Mouse (Mus musculus): ENCODE results near the gene P2rx1. TPM values are rescaled to one million over a fixed set of nuclear protein-coding genes. Genes with fewer than 3 reads are reported as not detected.

The P2rx1 gene
- polyA plus RNA-seq, 1 experiment, result 0.52 TPM

GRCm38 (mm10) chr11:73049335-73049734 lies 50.4 kb downstream of the P2rx1 start:
- Histone ChIP-seq H3K4me3 (ENCODE audit: insufficient read depth, low read length) (peak overlapping the region; percentile 77; the same call in 1 of the 2 replicates), H3K27ac (ENCODE audit: insufficient read depth, low read length) (no peak overlapping the region), H3K4me1 (ENCODE audit: control insufficient read depth, insufficient read depth, low read length) (no peaks in the 10 kb centered on the region)
- TF ChIP-seq POLR2A (IDR thresholded peaks at IDR 0.05; ENCODE audit: extremely low read depth, insufficient read depth, low read length) (no peak), CTCF (IDR thresholded peaks at IDR 0.05; ENCODE audit: extremely low read depth, insufficient read depth, low read length) (peak; percentile 84)

DNA sequence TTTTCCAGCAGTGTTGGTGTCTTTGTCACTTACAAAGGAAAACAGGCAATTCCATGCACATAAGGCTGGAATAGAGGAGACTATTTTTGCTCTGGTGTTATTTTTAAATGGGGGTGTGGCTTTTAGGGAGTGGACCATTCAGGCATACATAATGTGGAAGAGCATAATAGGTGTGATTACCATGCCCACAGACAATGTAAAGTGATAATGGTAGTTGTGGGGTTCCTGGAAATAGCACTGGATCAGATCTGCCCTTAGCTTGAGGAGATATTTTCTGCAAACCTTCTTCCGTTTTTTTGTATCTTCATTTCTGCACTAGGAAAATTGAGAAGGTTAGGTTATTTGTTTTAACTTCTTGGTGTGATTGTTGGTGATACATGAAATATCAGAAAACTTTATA lies 53.9 kb downstream of the P2rx1 start:
- Histone ChIP-seq H3K27ac (ENCODE audit: insufficient read depth, low read length) (no peak overlapping the region), H3K4me3 (ENCODE audit: insufficient read depth, low read length) (no peak overlapping the region), H3K4me1 (ENCODE audit: control insufficient read depth, insufficient read depth, low read length) (no peaks in the 10 kb centered on the region)
- TF ChIP-seq POLR2A (IDR thresholded peaks at IDR 0.05; ENCODE audit: extremely low read depth, insufficient read depth, low read length) (no peak), CTCF (IDR thresholded peaks at IDR 0.05; ENCODE audit: extremely low read depth, insufficient read depth, low read length) (no peak)

DNA sequence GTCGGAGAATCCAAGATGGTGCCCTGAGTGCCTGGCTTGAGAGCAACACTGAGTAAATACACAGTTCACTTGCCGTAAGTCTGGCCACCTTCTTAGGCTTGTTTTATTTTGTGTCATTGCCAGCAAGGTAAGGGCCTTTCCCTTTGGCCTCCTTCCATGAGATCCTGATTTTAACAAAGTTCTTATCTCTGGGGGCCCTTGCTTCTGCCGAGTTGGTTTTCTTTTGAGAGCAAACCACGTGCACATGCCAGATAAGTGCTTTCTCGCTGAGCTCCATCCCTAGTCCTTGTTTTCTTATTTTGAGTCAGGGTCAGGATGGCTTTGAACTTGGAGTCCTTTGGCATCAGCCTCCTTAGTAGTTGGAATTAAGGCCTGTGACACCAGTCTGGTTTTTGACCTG lies 58.8 kb downstream of the P2rx1 start:
- no peak for TF ChIP-seq CTCF (IDR thresholded peaks at IDR 0.05; ENCODE audit: extremely low read depth, insufficient read depth, low read length)
- TF ChIP-seq POLR2A (IDR thresholded peaks at IDR 0.05; ENCODE audit: extremely low read depth, insufficient read depth, low read length), result no peak
- Histone ChIP-seq H3K27ac (ENCODE audit: insufficient read depth, low read length) (no peak overlapping the region), H3K4me3 (ENCODE audit: insufficient read depth, low read length) (no peak overlapping the region), H3K4me1 (ENCODE audit: control insufficient read depth, insufficient read depth, low read length) (no peaks in the 10 kb centered on the region)

- TF ChIP-seq CTCF (IDR thresholded peaks at IDR 0.05; ENCODE audit: extremely low read depth, insufficient read depth, low read length) (no peak), POLR2A (IDR thresholded peaks at IDR 0.05; ENCODE audit: extremely low read depth, insufficient read depth, low read length) (no peak)
- no peak overlapping the region for H3K4me3 ChIP-seq (ENCODE audit: insufficient read depth, low read length)
- H3K4me1 ChIP-seq (ENCODE audit: control insufficient read depth, insufficient read depth, low read length), result no peaks in the 10 kb centered on the region
- no peak overlapping the region for H3K27ac ChIP-seq (ENCODE audit: insufficient read depth, low read length)
Observed at GRCm38 (mm10) chr11:73059630-73060029, 60.7 kb downstream of the P2rx1 start.

GRCm38 (mm10) chr11:73061413-73061812 lies 62.5 kb downstream of the P2rx1 start:
- no peak for TF ChIP-seq CTCF (IDR thresholded peaks at IDR 0.05; ENCODE audit: extremely low read depth, insufficient read depth, low read length)
- no peak for TF ChIP-seq POLR2A (IDR thresholded peaks at IDR 0.05; ENCODE audit: extremely low read depth, insufficient read depth, low read length)
- H3K27ac ChIP-seq (ENCODE audit: insufficient read depth, low read length), result no peak overlapping the region
- no peaks in the 10 kb centered on the region for H3K4me1 ChIP-seq (ENCODE audit: control insufficient read depth, insufficient read depth, low read length)
- H3K4me3 ChIP-seq (ENCODE audit: insufficient read depth, low read length), result no peak overlapping the region

Other genes with a start within 250 kb of the P2rx1 start
- gene Cyb5d2, start 203.0 kb upstream of the P2rx1 start, polyA plus RNA-seq (2012; rRNA removed), result 14.5 and 15.2 TPM in 2 replicates
- gene Zzef1, start 202.9 kb upstream of the P2rx1 start, polyA plus RNA-seq (2012; rRNA removed), result 28.1 and 29.2 TPM in 2 replicates
- 4.4 and 4.6 TPM in 2 replicates for gene Atp2a3, start 37.9 kb upstream of the P2rx1 start, polyA plus RNA-seq (2012; rRNA removed)
- 90.0 and 103 TPM in 2 replicates for gene Camkk1, start 19.9 kb downstream of the P2rx1 start, polyA plus RNA-seq (2012; rRNA removed)
- gene Ncbp3, start 48.7 kb downstream of the P2rx1 start, polyA plus RNA-seq (2012; rRNA removed), result 4.5 and 4.7 TPM in 2 replicates
- gene Itgae, start 91.5 kb downstream of the P2rx1 start, polyA plus RNA-seq (2012; rRNA removed), result 0.21 and 0.25 TPM in 2 replicates
- gene Haspin, start 139.2 kb downstream of the P2rx1 start, polyA plus RNA-seq (2012; rRNA removed), result 0.13 and 0.15 TPM in 2 replicates
- gene P2rx5, start 161.3 kb downstream of the P2rx1 start, polyA plus RNA-seq (2012; rRNA removed), result 0.35 and 0.68 TPM in 2 replicates
- gene Emc6, start 177.9 kb downstream of the P2rx1 start, polyA plus RNA-seq (2012; rRNA removed), result 62.8 and 69.7 TPM in 2 replicates
- 13.3 and 13.6 TPM in 2 replicates for gene Tax1bp3, start 178.0 kb downstream of the P2rx1 start, polyA plus RNA-seq (2012; rRNA removed)
- gene Ctns, start 199.9 kb downstream of the P2rx1 start, polyA plus RNA-seq (2012; rRNA removed), result 23.5 and 24.5 TPM in 2 replicates
- 4.1 and 4.4 TPM in 2 replicates for gene Shpk, start 200.4 kb downstream of the P2rx1 start, polyA plus RNA-seq (2012; rRNA removed)
- gene Trpv1, start 235.2 kb downstream of the P2rx1 start, polyA plus RNA-seq (2012; rRNA removed), result 0.13 and 0.19 TPM in 2 replicates